Mouse (Mus musculus): Measurements from ENCODE around the gene Ankmy1.

- TF ChIP-seq CTCF (IDR thresholded peaks at IDR 0.05; ENCODE audit: low read depth, low read length) (no peak), POLR2A (IDR thresholded peaks at IDR 0.05; ENCODE audit: extremely low read depth, insufficient read depth, low read length) (no peak)
These were observed 25.2 kb downstream of the Ankmy1 start for GRCm38 (mm10) chr1:92877431-92877978.

All from liver, adult 2 months (tissue).